18 mouse cellular contexts compared by ENCODE assay signal in genomic region chr17:72118376-72118775, GRCm38 (mm10).
DNase-seq lines count a peak whose midpoint lies in the region; ATAC-seq and TF ChIP-seq lines count a peak whose summit lies in the region.
"Had no signal": no experiment of that assay in that cellular context is flagged by ENCODE, and none has a peak within 500 bp of the region (broad histone marks: within the 10 kb centered on the region; RNA-seq: fewer than 3 reads in every experiment).

No protein-coding gene starts in this region.

- no peak for TF ChIP-seq CTCF in stomach, postnatal 0 days (IDR thresholded peaks at IDR 0.05; ENCODE audit: low read depth)

- ATAC-seq in cerebellum, adult (ENCODE audit: insufficient number of reproducible peaks, low FRiP score, low TSS enrichment) = no peak
- no peak for ATAC-seq in stomach, postnatal 0 days (ENCODE audit: low FRiP score, low TSS enrichment)
- ATAC-seq: forebrain, postnatal 0 days; hindbrain, postnatal 0 days had no signal

- no peaks in the 10 kb centered on the region for H3K27me3 ChIP-seq in stomach, postnatal 0 days (ENCODE audit: control insufficient read depth, insufficient read depth, low read length)
- H3K27me3 ChIP-seq: liver, embryonic 13.5 days; megakaryocyte, embryonic 14.5 days had no signal

- H3K9ac ChIP-seq in stomach, postnatal 0 days (ENCODE audit: low read length) = no peak overlapping the region
- H3K9ac ChIP-seq: forebrain, postnatal 0 days; heart, embryonic 13.5 days; liver, embryonic 13.5 days had no signal

- H3K4me2 ChIP-seq in stomach, postnatal 0 days (replicated peaks; ENCODE audit: low read depth) = no peak overlapping the region
- H3K4me2 ChIP-seq: heart, embryonic 13.5 days; liver, embryonic 13.5 days had no signal

- no peak for TF ChIP-seq EP300 in stomach, postnatal 0 days (optimal IDR thresholded peaks at IDR 0.05)

- WGBS in stomach, postnatal 0 days = 43% methylated on average over 5 of the region's 5 CpGs

- no peaks in the 10 kb centered on the region for H3K36me3 ChIP-seq in stomach, postnatal 0 days (ENCODE audit: control insufficient read depth, insufficient read depth, low read length)
- H3K36me3 ChIP-seq: heart, embryonic 13.5 days; liver, embryonic 13.5 days had no signal

- peak; percentile 2 for DNase-seq in cerebellum, adult 11-12 months
- peak; percentile 24 for DNase-seq in ovary, adult 18-20 months (ENCODE audit: low spot score)
- no peak for DNase-seq in ovary, postnatal 10 days (ENCODE audit: low spot score)
- peak; percentile 14 for DNase-seq in cerebellum, adult 9-11 months
- peak; percentile 15 for DNase-seq in stomach, postnatal 0 days (ENCODE audit: low spot score)
- DNase-seq in urinary bladder, postnatal 10 days (ENCODE audit: low spot score) = no peak
- DNase-seq in right cerebral cortex, adult 2 months (ENCODE audit: low spot score in 2 of 2) = no peak
- DNase-seq: adrenal gland, postnatal 10 days; embryo, embryonic 11 days; forebrain, postnatal 0 days; gastrocnemius, postnatal 14 days; heart, postnatal 4 days; liver, embryonic 13.5 days; lung, postnatal 10 days had no signal

- no peaks in the 10 kb centered on the region for H3K4me1 ChIP-seq in stomach, postnatal 0 days (replicated peaks; ENCODE audit: control insufficient read depth, insufficient read depth)
- H3K4me1 ChIP-seq: heart, embryonic 13.5 days; liver, embryonic 13.5 days; megakaryocyte, embryonic 14.5 days had no signal

- H3K4me3 ChIP-seq in stomach, postnatal 0 days (ENCODE audit: low read depth, low read length) = no peak overlapping the region
- H3K4me3 ChIP-seq: heart, embryonic 13.5 days; liver, embryonic 13.5 days; megakaryocyte, embryonic 14.5 days had no signal

- H3K9me3 ChIP-seq in stomach, postnatal 0 days (ENCODE audit: control insufficient read depth, low read length) = no peaks in the 10 kb centered on the region
- H3K9me3 ChIP-seq: liver, embryonic 13.5 days had no signal

- no peak overlapping the region for H3K27ac ChIP-seq in stomach, postnatal 0 days (replicated peaks)
- H3K27ac ChIP-seq: heart, embryonic 13.5 days; hindbrain, postnatal 0 days; liver, embryonic 13.5 days had no signal

Comparison
In these comparisons a context has a peak if more than half of its experiments do, and no peak if none do; other contexts are left out.
1. DNase-seq: peak in cerebellum, adult 11-12 months (single experiment), ovary, adult 18-20 months (single experiment), cerebellum, adult 9-11 months (single experiment) and stomach, postnatal 0 days (single experiment); none in ovary, postnatal 10 days (single experiment), urinary bladder, postnatal 10 days (single experiment) and right cerebral cortex, adult 2 months (0 of 2).